Comparison of ENCODE assay signal across 8 mouse cellular contexts in the genomic region with DNA sequence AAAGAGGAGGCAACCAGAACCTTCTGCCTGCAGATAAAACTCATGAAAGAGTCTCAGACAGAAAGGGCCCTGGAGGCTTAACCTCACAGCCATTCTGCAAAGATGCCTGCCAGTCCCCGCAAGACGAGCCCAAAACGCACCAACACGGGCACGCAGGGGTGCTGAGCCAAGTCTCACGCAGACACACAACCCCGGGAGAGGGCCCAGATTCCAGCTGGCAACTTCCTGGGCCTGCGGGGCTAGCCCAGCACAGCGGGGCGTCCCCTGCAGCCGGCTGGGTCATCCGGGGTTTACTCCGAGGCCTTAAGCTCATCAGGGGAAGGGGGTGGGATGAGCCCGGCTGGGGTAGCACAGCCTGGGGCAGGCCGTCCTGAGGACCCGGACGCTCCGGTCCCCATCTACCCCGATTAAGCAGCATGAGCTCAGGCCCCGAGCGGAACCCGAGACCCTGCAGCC. TPM values are rescaled to one million over a fixed set of nuclear protein-coding genes. Genes with fewer than 3 reads are reported as not detected.
DNase-seq lines count a peak whose midpoint lies in the region; ATAC-seq and TF ChIP-seq lines count a peak whose summit lies in the region.

No protein-coding gene starts in this region.

- 0 out of 2 replicates have a peak, but pooled peaks cover 5% of the 10 kb centered on the region for H3K36me3 ChIP-seq in embryonic facial prominence, embryonic 14.5 days (ENCODE audit: control insufficient read depth, insufficient read depth, low read length)
- H3K36me3 ChIP-seq in midbrain, embryonic 11.5 days (ENCODE audit: control insufficient read depth, insufficient read depth, low read length) = 0 out of 2 replicates have a peak, but pooled peaks cover 2% of the 10 kb centered on the region
- H3K36me3 ChIP-seq in stomach, embryonic 16.5 days (ENCODE audit: control insufficient read depth, insufficient read depth, low read length) = no peaks in the 10 kb centered on the region

- ATAC-seq in embryonic facial prominence, embryonic 14.5 days (ENCODE audit: low read depth) = no peak; the same call in 1 of the 2 replicates
- ATAC-seq in midbrain, embryonic 11.5 days (ENCODE audit: low FRiP score) = peak; percentile 82
- ATAC-seq in stomach, embryonic 16.5 days (ENCODE audit: insufficient read depth, low FRiP score) = peak; percentile 51; the same call in 1 of the 2 replicates

- WGBS in embryonic facial prominence, embryonic 14.5 days = under 1% methylated on average over 17 of the region's 22 CpGs
- 0% methylated on average over 22 of the region's 22 CpGs for WGBS in midbrain, embryonic 11.5 days
- WGBS in stomach, embryonic 16.5 days = under 1% methylated on average over 22 of the region's 22 CpGs

- peak in 1 of 2 experiments; percentile 45 for DNase-seq in left cerebral cortex, adult 2 months (ENCODE audit: extremely low spot score in 1 of 2, low spot score in 2 of 2)
- DNase-seq in left cerebral cortex, adult 11 months (ENCODE audit: low spot score) = no peak
- DNase-seq in adrenal gland, postnatal 25 days = peak; percentile 44
- DNase-seq in embryonic facial prominence, embryonic 14.5 days (ENCODE audit: low spot score) = peak; percentile 61
- DNase-seq in heart, postnatal 10 days = peak; percentile 61 to 73
- peak; percentile 59 for DNase-seq in left cerebral cortex, postnatal 4 days
- DNase-seq in midbrain, embryonic 11.5 days (ENCODE audit: low spot score, missing footprints) = peak; percentile 97

- intact Hi-C loops in left cerebral cortex, adult 2 months (cut with DNase I) = loop anchor here (5.0 kb wide), 1 partner anchor 36 kb away; no protein-coding TSS in a partner anchor
- intact Hi-C loops in heart, postnatal 10 days (cut with DNase I) = loop anchor here (2.0 to 5.0 kb wide), 2 partner anchors 16 to 109 kb away; no protein-coding TSS in a partner anchor
- intact Hi-C loops in left cerebral cortex, postnatal 4 days (cut with DNase I) = loop anchor here (5.0 kb wide), 1 partner anchor 439 kb away; no protein-coding TSS in a partner anchor

- H3K27ac ChIP-seq in left cerebral cortex, adult 2 months = peak overlapping the region; percentile 94
- peak overlapping the region; percentile 94 for H3K27ac ChIP-seq in embryonic facial prominence, embryonic 14.5 days (replicated peaks; ENCODE audit: low read depth, low read length)
- H3K27ac ChIP-seq in midbrain, embryonic 11.5 days (ENCODE audit: low read depth, low read length) = peak overlapping the region; percentile 82
- peak overlapping the region; percentile 97 for H3K27ac ChIP-seq in stomach, embryonic 16.5 days (ENCODE audit: low read length)

- peak overlapping the region; percentile 91 for H3K4me3 ChIP-seq in left cerebral cortex, adult 2 months
- peak overlapping the region; percentile 87 for H3K4me3 ChIP-seq in embryonic facial prominence, embryonic 14.5 days (ENCODE audit: low read depth, low read length)
- peak overlapping the region; percentile 74 for H3K4me3 ChIP-seq in midbrain, embryonic 11.5 days (ENCODE audit: low read depth, low read length)
- peak overlapping the region; percentile 85 for H3K4me3 ChIP-seq in stomach, embryonic 16.5 days (replicated peaks; ENCODE audit: low read length)

- H3K27me3 ChIP-seq in embryonic facial prominence, embryonic 14.5 days (replicated peaks; ENCODE audit: control insufficient read depth, insufficient read depth, low read length) = no peaks in the 10 kb centered on the region
- H3K27me3 ChIP-seq in midbrain, embryonic 11.5 days (ENCODE audit: control insufficient read depth, insufficient read depth, low read length) = no peaks in the 10 kb centered on the region
- no peaks in the 10 kb centered on the region for H3K27me3 ChIP-seq in stomach, embryonic 16.5 days (ENCODE audit: control insufficient read depth, insufficient read depth, low read length)

- H3K4me2 ChIP-seq in embryonic facial prominence, embryonic 14.5 days (ENCODE audit: low read depth, low read length) = peak overlapping the region; percentile 82
- H3K4me2 ChIP-seq in midbrain, embryonic 11.5 days = peak overlapping the region; percentile 84
- peak overlapping the region; percentile 87 for H3K4me2 ChIP-seq in stomach, embryonic 16.5 days (ENCODE audit: low read depth, low read length)

- peak overlapping the region; percentile 91 for H3K9ac ChIP-seq in embryonic facial prominence, embryonic 14.5 days (ENCODE audit: low read depth, low read length)
- H3K9ac ChIP-seq in midbrain, embryonic 11.5 days (ENCODE audit: low read length) = peak overlapping the region; percentile 93
- H3K9ac ChIP-seq in stomach, embryonic 16.5 days (ENCODE audit: low read length) = peak overlapping the region; percentile 95

- peaks cover 12% of the 10 kb centered on the region; the same call in 1 of the 2 replicates for H3K4me1 ChIP-seq in embryonic facial prominence, embryonic 14.5 days (ENCODE audit: control insufficient read depth, insufficient read depth, low read length)
- peaks cover 22% of the 10 kb centered on the region for H3K4me1 ChIP-seq in midbrain, embryonic 11.5 days (ENCODE audit: control insufficient read depth, insufficient read depth, low read length)
- peaks cover 22% of the 10 kb centered on the region for H3K4me1 ChIP-seq in stomach, embryonic 16.5 days (ENCODE audit: control insufficient read depth, insufficient read depth, low read length)

- no peak for TF ChIP-seq CTCF in left cerebral cortex, adult 2 months (IDR thresholded peaks at IDR 0.05)

- no peaks in the 10 kb centered on the region for H3K9me3 ChIP-seq in embryonic facial prominence, embryonic 14.5 days (ENCODE audit: control insufficient read depth, low read length)
- H3K9me3 ChIP-seq in midbrain, embryonic 11.5 days (ENCODE audit: control insufficient read depth, low read length) = no peaks in the 10 kb centered on the region
- H3K9me3 ChIP-seq in stomach, embryonic 16.5 days (replicated peaks; ENCODE audit: control insufficient read depth, low read length) = no peaks in the 10 kb centered on the region

RNA-seq across cellular contexts. Expression of a gene that starts 0.6 kb away (rescaled TPM):
- 10 to 100 TPM; 28.2 to 28.6 TPM for total RNA-seq in left cerebral cortex, adult 2 months (2021)
- 18.9 and 22.7 TPM in 2 replicates for total RNA-seq in adrenal gland, postnatal 25 days (2021)
- polyA plus RNA-seq in embryonic facial prominence, embryonic 14.5 days (2014; fragmentation: Nextera tagmentation; extraction: Ambion mirVana) = 16.5 and 17.1 TPM in 2 replicates
- 10 to 100 TPM; 18.6 to 20.3 TPM for total RNA-seq in heart, postnatal 10 days (2021)
- 10 to 100 TPM; 36.1 to 36.9 TPM for total RNA-seq in left cerebral cortex, postnatal 4 days (2021)
- polyA plus RNA-seq in midbrain, embryonic 11.5 days (2014; fragmentation: Nextera tagmentation; extraction: Ambion mirVana) = 18.8 and 20.8 TPM in 2 replicates
- polyA plus RNA-seq in stomach, embryonic 16.5 days (2015; fragmentation: Nextera tagmentation; extraction: Ambion mirVana) = 8.7 and 11.9 TPM in 2 replicates

RNA-seq across cellular contexts. Expression of a gene that starts 10.4 kb away (rescaled TPM):
- total RNA-seq in left cerebral cortex, adult 2 months (2021) = not detected
- not detected in 2 replicates for total RNA-seq in adrenal gland, postnatal 25 days (2021)
- not detected in 2 replicates for polyA plus RNA-seq in embryonic facial prominence, embryonic 14.5 days (2014; fragmentation: Nextera tagmentation; extraction: Ambion mirVana)
- not detected for total RNA-seq in heart, postnatal 10 days (2021)
- not detected for total RNA-seq in left cerebral cortex, postnatal 4 days (2021)
- polyA plus RNA-seq in midbrain, embryonic 11.5 days (2014; fragmentation: Nextera tagmentation; extraction: Ambion mirVana) = not detected in 2 replicates
- 2.4 and 3.1 TPM in 2 replicates for polyA plus RNA-seq in stomach, embryonic 16.5 days (2015; fragmentation: Nextera tagmentation; extraction: Ambion mirVana)
